Mouse (Mus musculus) CH12.LX (cell line): ENCODE results near the gene Amhr2. TPM values are rescaled to one million over a fixed set of nuclear protein-coding genes. Genes with fewer than 3 reads are reported as not detected.

ENCODE experiments used
- DNase-seq: peaks from one replicate; pipeline ENCODE4 v3.0.0-alpha.2; 2013; ENCODE audit errors: extremely low read depth
- H3K27ac ChIP-seq: 2 replicates; pipeline ENCODE4 v1.5.1; 2012; ENCODE audit warnings: low read depth, mild to moderate bottlenecking, control low read depth, moderate library complexity; ENCODE audit not compliant: insufficient read depth
- H3K27me3 ChIP-seq: replicated peaks from 2 replicates; pipeline ENCODE3; 2012; ENCODE audit warnings: inconsistent platforms
- H3K36me3 ChIP-seq, 2 experiments: replicated peaks in 1 of 2; 2 replicates each; pipeline versions ENCODE3 to v1.6.1; 2012; ENCODE audit warnings: inconsistent platforms in 1 of 2, low read length in 1 of 2, mild to moderate bottlenecking in 1 of 2, mixed read lengths in 1 of 2, moderate library complexity in 1 of 2; ENCODE audit not compliant: control insufficient read depth in 1 of 2, insufficient read depth in 1 of 2
- H3K4me1 ChIP-seq, 2 experiments: 2 replicates each; pipeline ENCODE4 v1.6.1; 2012; ENCODE audit warnings: inconsistent platforms in 1 of 2, moderate library complexity in 1 of 2; ENCODE audit not compliant: insufficient read depth in 2 of 2, control insufficient read depth in 1 of 2
- H3K4me2 ChIP-seq: 2 replicates; pipeline ENCODE4 v1.6.1; 2012; ENCODE audit warnings: low read depth, mild to moderate bottlenecking, control low read depth; ENCODE audit not compliant: poor library complexity, insufficient read depth, severe bottlenecking
- H3K4me3 ChIP-seq, 3 experiments: fragments of 150-350 bp in 1 of 3; sonication (generic) in 1 of 3; replicated peaks in 1 of 3; 2 replicates each; pipeline versions ENCODE3 to v1.5.1; 2011 to 2012; ENCODE audit warnings: low read depth in 2 of 3, low read length in 2 of 3, mild to moderate bottlenecking in 2 of 3, moderate library complexity in 2 of 3, control low read depth in 1 of 3, improper control_type of control experiment in 1 of 3, inconsistent platforms in 1 of 3, mixed read lengths in 1 of 3; ENCODE audit not compliant: poor library complexity in 1 of 3
- H3K79me2 ChIP-seq: replicated peaks from 2 replicates; pipeline ENCODE4 v1.6.1; 2012; ENCODE audit warnings: mild to moderate bottlenecking, moderate library complexity; ENCODE audit not compliant: control insufficient read depth, poor library complexity, insufficient read depth, severe bottlenecking; ENCODE audit errors: extremely low read depth
- H3K9ac ChIP-seq: 2 replicates; pipeline ENCODE4 v1.6.1; 2012; ENCODE audit warnings: low read depth, mild to moderate bottlenecking, control low read depth, moderate library complexity; ENCODE audit not compliant: insufficient read depth
- H3K9me3 ChIP-seq: replicated peaks from 2 replicates; pipeline ENCODE3; 2012; ENCODE audit warnings: low read length, inconsistent platforms, mixed read lengths
- CTCF ChIP-seq, 2 experiments: IDR thresholded peaks in 1 of 2; conservative IDR thresholded peaks in 1 of 2; 2 replicates each; pipeline ENCODE4 v1.5.1; 2011 to 2012; ENCODE audit warnings: low read depth in 2 of 2, low read length in 2 of 2, improper control_type of control experiment in 1 of 2, inconsistent platforms in 1 of 2, mild to moderate bottlenecking in 1 of 2, moderate library complexity in 1 of 2
- ELF1 ChIP-seq: IDR thresholded peaks from 2 replicates; pipeline ENCODE4 v1.6.1; 2014; ENCODE audit warnings: low read depth, mild to moderate bottlenecking, inconsistent platforms, low read length, improper control_type of control experiment
- EP300 ChIP-seq: IDR thresholded peaks from 2 replicates; pipeline ENCODE4 v1.6.1; 2011; ENCODE audit warnings: low read length, improper control_type of control experiment
- ETS1 ChIP-seq: conservative IDR thresholded peaks from 2 replicates; pipeline ENCODE4 v1.6.1; 2012; ENCODE audit warnings: low read depth, mild to moderate bottlenecking, inconsistent platforms, low read length, improper control_type of control experiment, moderate library complexity
- JUN ChIP-seq: IDR thresholded peaks from 2 replicates; pipeline ENCODE4 v1.6.1; 2011; ENCODE audit warnings: low read depth, mild to moderate bottlenecking, low read length, improper control_type of control experiment, moderate library complexity; ENCODE audit not compliant: insufficient read depth
- MEF2A ChIP-seq: IDR thresholded peaks from 2 replicates; pipeline ENCODE4 v1.6.1; 2014; ENCODE audit warnings: low read depth, mild to moderate bottlenecking, inconsistent platforms, low read length, improper control_type of control experiment, borderline replicate concordance
- NRF1 ChIP-seq: IDR thresholded peaks from 2 replicates; pipeline ENCODE4 v1.6.1; 2014; ENCODE audit warnings: low read depth, mild to moderate bottlenecking, inconsistent platforms, low read length, improper control_type of control experiment, moderate library complexity
- POLR2A ChIP-seq: IDR thresholded peaks from 2 replicates; pipeline ENCODE4 v1.6.1; 2011; ENCODE audit warnings: low read depth, mild to moderate bottlenecking, improper control_type of control experiment, low read length
- SIN3A ChIP-seq: IDR thresholded peaks from 2 replicates; pipeline ENCODE4 v1.6.1; 2012; ENCODE audit warnings: low read length, improper control_type of control experiment, inconsistent platforms
- TBP ChIP-seq: conservative IDR thresholded peaks from 2 replicates; pipeline ENCODE4 v1.6.1; 2011; ENCODE audit warnings: low read depth, low read length, improper control_type of control experiment
- ZNF384 ChIP-seq: IDR thresholded peaks from 2 replicates; pipeline ENCODE4 v1.6.1; 2012; ENCODE audit warnings: low read depth, low read length, improper control_type of control experiment, inconsistent platforms
- dilution Hi-C: fragments of 300-500 bp; cut with MboI; formaldehyde crosslinking; loops from 2 replicates; pipeline ENCODE4 v1.14.3; 2020; ENCODE audit warnings: low sequenced_read_pairs; ENCODE audit not compliant: extremely low pct_unique_long_range_greater_than_20kb, extremely low pct_ligation_motif_present
- in situ Hi-C: fragments of 300-500 bp; cut with MboI; formaldehyde crosslinking; loops from 3 replicates; pipeline ENCODE4 v1.14.3; 2019; ENCODE audit warnings: low sequenced_read_pairs, low pct_ligation_motif_present, low pct_unique_long_range_greater_than_20kb, mixed read lengths
- polyA plus RNA-seq: library from polyadenylated mRNA; unstranded; fragments of >175 nt; gene quantifications from 2 replicates; pipeline ENCODE4 v1.2.1, GENCODE M21; 2012; ENCODE audit warnings: low read depth; ENCODE audit not compliant: insufficient read length
- total RNA-seq, 2 experiments: library from RNA; depleted of rRNA; stranded (reverse); fragments of 300-350 nt in 1 of 2; fragments of >200 nt in 1 of 2; gene quantifications; 2 replicates each; pipeline ENCODE4 v1.2.3; 2012 to 2014

Gene Amhr2
- total and polyA plus RNA-seq, 3 experiments, result not detected

DNA sequence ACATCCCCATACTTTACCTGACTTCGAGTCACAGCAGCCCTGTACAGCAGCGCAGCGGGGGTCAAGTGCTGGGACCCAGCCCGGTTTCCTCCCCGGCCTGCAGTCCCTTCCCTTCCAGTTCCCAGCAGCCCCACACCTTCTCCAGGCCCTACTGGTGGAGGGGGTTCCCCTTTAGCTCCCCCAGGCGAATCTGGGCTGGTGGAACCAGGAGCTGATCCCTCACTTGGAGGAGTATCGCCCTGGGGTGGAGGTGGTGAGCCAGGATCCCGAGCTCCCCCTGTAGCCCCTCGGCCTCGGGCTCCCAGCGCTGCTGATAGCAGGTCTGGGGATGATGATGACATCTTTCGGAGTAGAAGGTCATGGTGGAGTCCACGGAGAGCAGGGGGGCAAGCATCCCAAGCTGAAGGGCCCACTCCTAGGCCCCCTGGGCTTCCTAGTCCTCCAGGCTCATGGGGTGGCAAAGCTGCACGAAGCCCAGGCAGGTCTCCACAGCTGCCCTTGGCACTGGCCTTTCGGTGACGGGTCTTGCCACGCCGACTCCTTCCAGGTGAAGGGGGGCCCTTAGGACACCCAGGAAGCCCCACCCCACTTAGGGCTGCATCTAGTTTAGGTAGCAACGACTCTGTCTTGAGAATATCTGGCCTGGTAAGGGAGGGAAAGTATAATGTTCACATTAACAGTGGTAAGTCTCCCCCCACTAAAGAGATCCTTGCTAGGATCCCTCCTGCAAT lies 56.1 kb downstream of the Amhr2 start:
- H3K4me2 ChIP-seq, result no peak overlapping the region
- H3K4me3 ChIP-seq, result no peak overlapping the region
- in situ Hi-C loops, result no loop called here
- TF ChIP-seq POLR2A (peak; percentile 5; the same call in 1 of the 2 replicates), ZNF384 (no peak)
- TF ChIP-seq, all 38 proteins: peak for 1
- Histone ChIP-seq H3K4me1 (no peaks in the 10 kb centered on the region; a peak in 1 of 4 replicates), H3K27me3 (no peaks in the 10 kb centered on the region), H3K9ac (no peak overlapping the region), H3K36me3 (peaks cover 75 to 96% of the 10 kb centered on the region in 2 experiments), H3K27ac (no peak overlapping the region), H3K79me2 (peaks cover 8% of the 10 kb centered on the region), H3K9me3 (no peaks in the 10 kb centered on the region)
- dilution Hi-C loops, result no loop called here
- DNase-seq, result no peak

DNA sequence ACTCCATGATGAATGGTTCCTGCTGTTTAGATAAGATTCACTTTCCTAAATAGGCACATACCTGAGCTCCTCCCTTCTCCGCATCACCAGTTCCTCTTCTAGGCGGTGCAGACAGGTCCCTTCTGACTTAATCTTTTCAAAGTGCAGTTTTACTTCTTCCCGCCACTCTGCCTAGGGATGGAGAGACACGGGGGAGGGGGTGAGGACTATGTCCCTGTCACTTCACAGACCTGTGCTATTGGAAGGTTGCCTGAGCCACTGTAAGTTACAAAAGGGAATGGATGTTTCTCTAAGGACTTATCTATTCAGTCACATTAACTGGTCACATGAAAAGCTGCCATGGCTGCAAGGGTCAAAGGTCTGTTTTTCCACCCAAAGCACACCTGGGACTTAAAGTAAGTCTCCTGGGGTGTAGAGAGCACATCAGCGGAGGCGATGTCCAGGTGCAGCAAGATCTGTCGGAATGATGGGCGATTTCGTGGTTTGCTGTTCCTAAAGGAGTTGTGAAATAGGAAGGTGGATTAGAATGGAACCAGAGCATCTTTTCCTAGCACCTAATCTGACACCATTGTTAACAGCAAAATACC lies 57.2 kb downstream of the Amhr2 start:
- peaks cover under 1% of the 10 kb centered on the region for H3K79me2 ChIP-seq
- no peaks in the 10 kb centered on the region for H3K9me3 ChIP-seq
- dilution Hi-C loops (no loop called here), in situ Hi-C loops (no loop called here)
- no peak overlapping the region for H3K4me2 ChIP-seq
- no peak overlapping the region for H3K9ac ChIP-seq
- H3K27me3 ChIP-seq, result no peaks in the 10 kb centered on the region
- no peak overlapping the region for H3K4me3 ChIP-seq
- TF ChIP-seq MEF2A (no peak), SIN3A (no peak), ELF1 (no peak), JUN (no peak), CTCF (conservative IDR thresholded peaks at IDR 0.05 in 1 of 2, IDR thresholded peaks at IDR 0.05 in 1 of 2; ENCODE audit: low read depth in 2 of 2, low read length in 2 of 2) (no peak)
- DNase-seq, result no peak
- no peak overlapping the region for H3K27ac ChIP-seq
- peaks cover 68 to 90% of the 10 kb centered on the region in 2 experiments for H3K36me3 ChIP-seq
- H3K4me1 ChIP-seq, result peaks cover 0 to 4% of the 10 kb centered on the region in 2 experiments; a peak in 2 of 4 replicates

DNA sequence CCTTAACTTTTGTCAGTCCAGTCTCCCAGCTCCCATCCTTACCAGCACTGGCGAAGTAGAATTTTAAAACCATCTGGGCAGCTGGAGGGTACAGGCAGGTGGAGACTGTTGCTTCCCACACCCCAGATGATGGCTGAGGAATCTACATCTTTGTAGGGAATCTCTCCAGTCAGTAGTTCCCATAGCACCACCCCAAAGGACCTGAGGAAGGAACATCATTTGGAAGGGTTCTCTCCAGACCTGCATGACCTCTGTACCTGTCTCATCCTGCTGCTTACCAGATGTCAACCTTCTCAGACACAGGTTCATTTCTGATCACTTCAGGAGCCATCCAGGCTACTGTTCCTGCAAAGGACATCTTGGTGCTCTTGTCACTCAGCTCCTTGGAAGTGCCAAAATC lies 58.3 kb downstream of the Amhr2 start, which contains the start of gene Gm10337:
Gene Gm10337, plus strand, starts transcription at position 276 of the 400 bp plus-strand sequence.
- Histone ChIP-seq H3K27me3 (no peaks in the 10 kb centered on the region), H3K27ac (no peak within 1 kb of the TSS), H3K4me1 (peaks cover 0 to 8% of the 10 kb centered on the region in 2 experiments; a peak in 2 of 4 replicates), H3K79me2 (no peaks in the 10 kb centered on the region; the same call in 1 of the 2 replicates), H3K4me3 (no peak within 1 kb of the TSS), H3K4me2 (no peak within 1 kb of the TSS), H3K9me3 (no peaks in the 10 kb centered on the region), H3K36me3 (peaks cover 60 to 83% of the 10 kb centered on the region in 2 experiments), H3K9ac (no peak within 1 kb of the TSS)
- in situ Hi-C loops, result no loop called here
- TF ChIP-seq NRF1 (no peak), ZNF384 (no peak), ETS1 (no peak), EP300 (no peak), POLR2A (no peak; the same call in 1 of the 2 replicates), TBP (no peak)
- DNase-seq, result no peak
- dilution Hi-C loops, result no loop called here

Other genes with a start within 250 kb of the Amhr2 start
Only the 20 nearest of the 21 such genes appear.
- gene Csad, start 240.6 kb upstream of the Amhr2 start, total RNA-seq (2012; rRNA removed), result 2.8 and 4.7 TPM in 2 replicates
- gene Csad, start 240.6 kb upstream of the Amhr2 start, total RNA-seq (2014; rRNA removed), result 3.6 and 3.7 TPM in 2 replicates
- gene Csad, start 240.6 kb upstream of the Amhr2 start, polyA plus RNA-seq, result 3.8 and 4.2 TPM in 2 replicates
- gene Itgb7, start 213.4 kb upstream of the Amhr2 start, total RNA-seq (2012; rRNA removed), result 10.1 and 17.7 TPM in 2 replicates
- 1.8 and 3.7 TPM in 2 replicates for gene Itgb7, start 213.4 kb upstream of the Amhr2 start, total RNA-seq (2014; rRNA removed)
- gene Itgb7, start 213.4 kb upstream of the Amhr2 start, polyA plus RNA-seq, result 2.8 and 4.2 TPM in 2 replicates
- 0.64 and 0.76 TPM in 2 replicates for gene Rarg, start 187.8 kb upstream of the Amhr2 start, total RNA-seq (2012; rRNA removed)
- gene Rarg, start 187.8 kb upstream of the Amhr2 start, total RNA-seq (2014; rRNA removed), result 0.17 and 0.32 TPM in 2 replicates
- 0.63 and 0.76 TPM in 2 replicates for gene Rarg, start 187.8 kb upstream of the Amhr2 start, polyA plus RNA-seq
- gene Gm9918, start 174.8 kb upstream of the Amhr2 start, total RNA-seq (2012; rRNA removed), result not detected in 2 replicates
- gene Gm9918, start 174.8 kb upstream of the Amhr2 start, total RNA-seq (2014; rRNA removed), result not detected in 2 replicates
- gene Gm9918, start 174.8 kb upstream of the Amhr2 start, polyA plus RNA-seq, result not detected in 2 replicates
- gene Mfsd5, start 165.9 kb upstream of the Amhr2 start, total RNA-seq (2012; rRNA removed), result 31.1 and 37.1 TPM in 2 replicates
- 43.7 and 51.8 TPM in 2 replicates for gene Mfsd5, start 165.9 kb upstream of the Amhr2 start, total RNA-seq (2014; rRNA removed)
- 76.2 and 90.6 TPM in 2 replicates for gene Mfsd5, start 165.9 kb upstream of the Amhr2 start, polyA plus RNA-seq
- gene Espl1, start 149.1 kb upstream of the Amhr2 start, total RNA-seq (2012; rRNA removed), result 51.0 and 64.6 TPM in 2 replicates
- 41.0 and 41.3 TPM in 2 replicates for gene Espl1, start 149.1 kb upstream of the Amhr2 start, total RNA-seq (2014; rRNA removed)
- 80.7 and 110 TPM in 2 replicates for gene Espl1, start 149.1 kb upstream of the Amhr2 start, polyA plus RNA-seq
- gene Pfdn5, start 119.3 kb upstream of the Amhr2 start, total RNA-seq (2012; rRNA removed), result 265 and 269 TPM in 2 replicates
- gene Pfdn5, start 119.3 kb upstream of the Amhr2 start, total RNA-seq (2014; rRNA removed), result 296 and 371 TPM in 2 replicates
- gene Pfdn5, start 119.3 kb upstream of the Amhr2 start, polyA plus RNA-seq, result 356 and 502 TPM in 2 replicates
- 105 and 126 TPM in 2 replicates for gene Myg1, start 113.7 kb upstream of the Amhr2 start, total RNA-seq (2012; rRNA removed)
- 121 and 133 TPM in 2 replicates for gene Myg1, start 113.7 kb upstream of the Amhr2 start, total RNA-seq (2014; rRNA removed)
- gene Myg1, start 113.7 kb upstream of the Amhr2 start, polyA plus RNA-seq, result 132 and 166 TPM in 2 replicates
- 95.5 and 98.3 TPM in 2 replicates for gene Aaas, start 94.6 kb upstream of the Amhr2 start, total RNA-seq (2012; rRNA removed)
- gene Aaas, start 94.6 kb upstream of the Amhr2 start, total RNA-seq (2014; rRNA removed), result 107 and 126 TPM in 2 replicates
- 241 and 266 TPM in 2 replicates for gene Aaas, start 94.6 kb upstream of the Amhr2 start, polyA plus RNA-seq
- 0.04 TPM in 1 of 2 replicates, not detected in the other for gene Sp7, start 78.2 kb upstream of the Amhr2 start, total RNA-seq (2012; rRNA removed)
- not detected in 2 replicates for gene Sp7, start 78.2 kb upstream of the Amhr2 start, total RNA-seq (2014; rRNA removed)
- not detected in 2 replicates for gene Sp7, start 78.2 kb upstream of the Amhr2 start, polyA plus RNA-seq
- gene Sp1, start 39.2 kb upstream of the Amhr2 start, total RNA-seq (2012; rRNA removed), result 23.3 and 23.5 TPM in 2 replicates
- 22.3 and 27.1 TPM in 2 replicates for gene Sp1, start 39.2 kb upstream of the Amhr2 start, total RNA-seq (2014; rRNA removed)
- gene Sp1, start 39.2 kb upstream of the Amhr2 start, polyA plus RNA-seq, result 25.6 and 31.8 TPM in 2 replicates
- 34.5 and 36.4 TPM in 2 replicates for gene Prr13, start 13.7 kb downstream of the Amhr2 start, total RNA-seq (2012; rRNA removed)
- 26.1 and 32.2 TPM in 2 replicates for gene Prr13, start 13.7 kb downstream of the Amhr2 start, total RNA-seq (2014; rRNA removed)
- gene Prr13, start 13.7 kb downstream of the Amhr2 start, polyA plus RNA-seq, result 94.8 and 131 TPM in 2 replicates
- gene Pcbp2, start 25.2 kb downstream of the Amhr2 start, total RNA-seq (2012; rRNA removed), result 263 and 281 TPM in 2 replicates
- gene Pcbp2, start 25.2 kb downstream of the Amhr2 start, total RNA-seq (2014; rRNA removed), result 308 and 379 TPM in 2 replicates
- gene Pcbp2, start 25.2 kb downstream of the Amhr2 start, polyA plus RNA-seq, result 1,350 and 1,545 TPM in 2 replicates
- not detected in 2 replicates for gene Gm10337, start 58.4 kb downstream of the Amhr2 start, total RNA-seq (2012; rRNA removed)
- gene Gm10337, start 58.4 kb downstream of the Amhr2 start, total RNA-seq (2014; rRNA removed), result not detected in 2 replicates
- not detected in 2 replicates for gene Gm10337, start 58.4 kb downstream of the Amhr2 start, polyA plus RNA-seq
- 2.8 and 3.0 TPM in 2 replicates for gene Map3k12, start 71.7 kb downstream of the Amhr2 start, total RNA-seq (2012; rRNA removed)
- gene Map3k12, start 71.7 kb downstream of the Amhr2 start, total RNA-seq (2014; rRNA removed), result 1.4 and 1.5 TPM in 2 replicates
- 2.3 and 3.0 TPM in 2 replicates for gene Map3k12, start 71.7 kb downstream of the Amhr2 start, polyA plus RNA-seq
- gene Tarbp2, start 72.8 kb downstream of the Amhr2 start, total RNA-seq (2012; rRNA removed), result 75.6 and 95.5 TPM in 2 replicates
- 53.1 and 62.2 TPM in 2 replicates for gene Tarbp2, start 72.8 kb downstream of the Amhr2 start, total RNA-seq (2014; rRNA removed)
- 105 and 136 TPM in 2 replicates for gene Tarbp2, start 72.8 kb downstream of the Amhr2 start, polyA plus RNA-seq
- gene Npff, start 79.6 kb downstream of the Amhr2 start, total RNA-seq (2012; rRNA removed), result 0.76 and 1.0 TPM in 2 replicates
- 0.82 and 1.1 TPM in 2 replicates for gene Npff, start 79.6 kb downstream of the Amhr2 start, total RNA-seq (2014; rRNA removed)
- gene Npff, start 79.6 kb downstream of the Amhr2 start, polyA plus RNA-seq, result 2.1 and 2.7 TPM in 2 replicates
- gene Gm28047, start 179.7 kb downstream of the Amhr2 start, total RNA-seq (2012; rRNA removed), result not detected in 2 replicates
- gene Gm28047, start 179.7 kb downstream of the Amhr2 start, total RNA-seq (2014; rRNA removed), result not detected in 2 replicates
- not detected in 2 replicates for gene Gm28047, start 179.7 kb downstream of the Amhr2 start, polyA plus RNA-seq
- 8.2 and 8.6 TPM in 2 replicates for gene Atf7, start 180.1 kb downstream of the Amhr2 start, total RNA-seq (2012; rRNA removed)
- 4.3 and 6.7 TPM in 2 replicates for gene Atf7, start 180.1 kb downstream of the Amhr2 start, total RNA-seq (2014; rRNA removed)
- 30.7 and 31.9 TPM in 2 replicates for gene Atf7, start 180.1 kb downstream of the Amhr2 start, polyA plus RNA-seq
- gene Atp5g2, start 227.0 kb downstream of the Amhr2 start, total RNA-seq (2012; rRNA removed), result 571 and 589 TPM in 2 replicates
- 281 and 297 TPM in 2 replicates for gene Atp5g2, start 227.0 kb downstream of the Amhr2 start, total RNA-seq (2014; rRNA removed)
- gene Atp5g2, start 227.0 kb downstream of the Amhr2 start, polyA plus RNA-seq, result 33.9 and 35.0 TPM in 2 replicates